In the genomic region with DNA sequence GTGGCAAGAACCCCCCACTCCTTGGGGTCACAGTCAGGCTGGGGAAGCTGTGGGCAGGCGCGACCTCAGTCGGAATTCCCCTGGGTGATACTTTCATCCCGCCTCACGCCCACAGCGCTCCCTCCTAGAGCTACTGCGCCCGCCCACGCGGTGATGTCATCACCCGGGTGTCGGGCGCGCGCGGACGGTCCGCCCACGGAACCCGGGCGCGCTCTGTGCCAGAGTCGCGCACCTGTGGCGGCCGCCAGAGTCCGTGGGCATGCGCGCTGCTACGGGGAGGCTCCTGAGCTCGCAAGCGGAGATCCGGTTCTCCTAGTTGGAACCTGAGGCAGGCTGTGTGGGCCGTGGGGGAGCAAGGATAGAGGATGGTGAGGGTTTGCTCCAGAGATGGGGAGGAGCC, we compare ENCODE assay signal across 8 mouse cellular contexts. TPM values are rescaled to one million over a fixed set of nuclear protein-coding genes. Genes with fewer than 3 reads are reported as not detected.
DNase-seq lines count a peak whose midpoint lies in the region; ATAC-seq lines count a peak whose summit lies in the region.

No protein-coding gene starts in this region.

- no peak overlapping the region; the same call in 1 of the 2 replicates for H3K27ac ChIP-seq in embryonic facial prominence, embryonic 14.5 days (replicated peaks; ENCODE audit: low read depth, low read length)

- H3K4me3 ChIP-seq in embryonic facial prominence, embryonic 14.5 days (ENCODE audit: low read depth, low read length): peak overlapping the region; percentile 50

- peak; percentile 85 for DNase-seq in layer of hippocampus, adult 11-12 months (ENCODE audit: low spot score)
- DNase-seq in layer of hippocampus, adult 9-10 months (ENCODE audit: low spot score): no peak
- DNase-seq in embryonic facial prominence, embryonic 14.5 days (ENCODE audit: low spot score): peak; percentile 88
- peak; percentile 73 for DNase-seq in heart, adult 8-10 months (ENCODE audit: low spot score)
- DNase-seq in kidney, adult 9 months: peak; percentile 85
- peak; percentile 66 for DNase-seq in liver
- peak; percentile 80 to 90 for DNase-seq in monocyte, adult 2 months (ENCODE audit: low read depth in 1 of 2, low spot score in 2 of 2)
- DNase-seq in spleen, postnatal 14 days (ENCODE audit: low spot score in 2 of 2): peak; percentile 63 to 68

- no peaks in the 10 kb centered on the region for H3K9me3 ChIP-seq in embryonic facial prominence, embryonic 14.5 days (ENCODE audit: control insufficient read depth, low read length)

- peak; percentile 26 for ATAC-seq in embryonic facial prominence, embryonic 14.5 days (ENCODE audit: low read depth)

- no peaks in the 10 kb centered on the region for H3K27me3 ChIP-seq in embryonic facial prominence, embryonic 14.5 days (replicated peaks; ENCODE audit: control insufficient read depth, insufficient read depth, low read length)

- under 1% methylated on average over 34 of the region's 34 CpGs for WGBS in embryonic facial prominence, embryonic 14.5 days

- H3K9ac ChIP-seq in embryonic facial prominence, embryonic 14.5 days (ENCODE audit: low read depth, low read length): peak overlapping the region; percentile 61

- peaks cover 5% of the 10 kb centered on the region for H3K4me1 ChIP-seq in embryonic facial prominence, embryonic 14.5 days (ENCODE audit: control insufficient read depth, insufficient read depth, low read length)

- H3K36me3 ChIP-seq in embryonic facial prominence, embryonic 14.5 days (ENCODE audit: control insufficient read depth, insufficient read depth, low read length): no peaks in the 10 kb centered on the region

- H3K4me2 ChIP-seq in embryonic facial prominence, embryonic 14.5 days (ENCODE audit: low read depth, low read length): peak overlapping the region; percentile 90

RNA-seq across cellular contexts. Expression of a gene that starts 3.0 kb away (rescaled TPM):
- 30.5 and 38.1 TPM in 2 replicates for polyA plus RNA-seq in embryonic facial prominence, embryonic 14.5 days (2014; fragmentation: Nextera tagmentation; extraction: Ambion mirVana)
- total RNA-seq in heart, adult 8-10 months (2022): 10 to 100 TPM; 11.8 to 15.7 (median 14.7) TPM
